Mouse (Mus musculus): Measurements from ENCODE around the gene Lima1.
"Not testable (repeated sequence)": the region's sequence is repeated elsewhere in the genome, so short reads cannot be mapped to it uniquely, and the experiment has no call there.

Lima1 gene

DNA sequence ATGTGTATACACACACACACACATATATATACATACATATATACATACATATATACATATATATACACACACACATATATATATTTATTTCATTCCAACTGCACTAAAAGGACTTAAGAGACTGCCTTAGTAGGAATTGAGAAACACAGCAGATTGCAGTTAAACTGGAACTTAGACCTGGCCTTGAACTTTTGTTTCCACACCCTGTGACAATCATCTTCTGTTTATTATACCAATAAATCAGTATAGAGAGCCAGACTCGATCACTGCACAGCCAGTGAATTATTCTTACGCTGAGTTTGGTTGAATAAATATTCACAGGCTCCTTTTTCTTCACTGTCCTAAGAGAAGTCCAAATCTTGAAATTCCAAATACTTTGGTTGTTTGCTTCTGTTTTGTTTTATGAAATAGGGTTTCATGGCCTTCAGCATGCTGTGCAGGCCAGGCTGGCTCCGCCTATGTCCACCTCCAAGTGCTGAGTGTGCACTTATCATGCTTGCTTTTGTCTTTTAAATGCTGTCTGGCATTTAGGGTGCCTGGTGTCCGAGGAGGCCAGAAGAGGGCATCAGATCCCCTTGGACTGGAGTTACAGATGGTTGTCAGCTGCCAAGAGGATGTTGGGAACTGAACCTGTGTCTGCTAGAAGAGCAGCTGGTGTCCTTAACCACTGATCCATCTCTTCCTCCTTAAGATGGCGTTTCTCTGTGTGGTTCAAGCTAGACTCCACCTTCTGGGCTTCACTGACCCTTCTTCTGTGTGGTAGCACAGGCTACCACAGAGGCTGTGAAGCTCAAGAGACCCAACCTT, 41.4 kb downstream of the Lima1 start:
- no peak for DNase-seq

GRCm38 (mm10) chr15:99831535-99831934, 43.7 kb downstream of the Lima1 start:
- DNase-seq: no peak

- no peak for DNase-seq
Measured at GRCm38 (mm10) chr15:99828061-99828460, 47.2 kb downstream of the Lima1 start.

- DNase-seq: no peak
Measured at GRCm38 (mm10) chr15:99826210-99826888, 48.9 kb downstream of the Lima1 start.

GRCm38 (mm10) chr15:99825211-99825610, 50.0 kb downstream of the Lima1 start:
- no peak for DNase-seq

- DNase-seq: no peak
Measured at GRCm38 (mm10) chr15:99823322-99823898, 51.8 kb downstream of the Lima1 start.

DNA sequence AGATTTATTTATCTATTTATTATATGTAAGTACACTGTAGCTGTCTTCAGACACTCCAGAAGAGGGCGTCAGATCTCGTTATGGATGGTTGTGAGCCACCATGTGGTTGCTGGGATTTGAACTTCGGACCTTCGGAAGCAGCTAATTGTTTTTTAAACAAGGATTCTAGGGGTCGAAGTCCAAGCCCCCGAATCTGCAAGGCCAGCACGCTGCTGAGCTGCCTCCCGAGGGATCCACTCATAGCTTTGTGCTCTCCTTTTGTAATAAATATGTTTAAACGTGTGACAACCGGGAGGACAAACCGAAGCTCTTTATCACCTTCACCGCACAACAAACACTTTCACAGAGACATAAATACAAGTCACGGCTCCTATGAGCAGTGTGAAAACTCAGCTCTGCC, 52.8 kb downstream of the Lima1 start:
- not testable (repeated sequence) for DNase-seq

DNA sequence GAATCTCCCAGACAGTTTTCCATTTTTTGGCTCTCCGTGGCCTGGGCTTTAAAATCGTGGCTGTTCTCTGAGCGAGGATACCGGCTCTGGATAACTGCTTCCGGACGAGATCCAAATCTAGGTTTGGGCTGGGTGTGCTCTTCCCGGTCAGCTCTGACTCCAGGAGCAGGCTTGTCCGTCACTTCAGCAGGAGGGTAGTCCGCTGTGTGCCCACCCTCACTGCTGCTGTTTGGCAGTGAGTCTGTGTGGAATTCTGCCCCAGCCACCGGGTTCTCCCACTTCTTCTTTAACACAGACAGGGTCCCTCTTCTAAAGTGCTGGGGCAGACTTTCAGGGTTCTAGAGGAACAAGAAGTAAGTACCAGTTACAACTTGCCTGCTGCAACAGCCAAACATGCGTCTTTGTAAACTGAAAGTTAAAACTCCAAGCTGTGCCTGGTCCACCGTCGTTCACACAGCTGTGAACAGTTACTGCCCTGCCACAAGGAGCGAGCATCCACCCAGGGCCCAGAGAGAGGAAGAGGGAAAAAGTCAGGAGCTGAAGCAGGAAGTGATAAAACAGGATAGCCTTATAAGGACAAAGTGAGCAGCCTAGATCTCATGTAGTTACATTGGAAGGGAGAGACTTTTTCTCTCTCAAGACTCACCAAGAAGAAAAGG, 55.5 kb downstream of the Lima1 start:
- no peak for DNase-seq

DNA sequence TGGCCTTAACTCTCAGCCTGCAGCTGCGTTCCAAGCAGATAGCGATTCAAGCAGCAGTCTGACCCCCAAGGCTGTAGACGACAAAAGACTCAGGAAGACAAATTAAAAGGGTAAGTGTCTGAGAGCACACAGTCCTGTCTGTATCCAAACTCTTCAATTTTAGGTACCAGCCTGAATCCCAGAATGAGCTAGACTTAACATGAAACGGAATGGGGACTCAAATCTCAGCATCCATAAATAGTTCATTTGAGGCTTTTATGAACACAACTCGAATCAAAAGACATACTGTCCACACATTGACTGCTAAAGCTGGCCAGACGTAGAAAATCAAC, 56.2 kb downstream of the Lima1 start:
- no peak for DNase-seq

DNA sequence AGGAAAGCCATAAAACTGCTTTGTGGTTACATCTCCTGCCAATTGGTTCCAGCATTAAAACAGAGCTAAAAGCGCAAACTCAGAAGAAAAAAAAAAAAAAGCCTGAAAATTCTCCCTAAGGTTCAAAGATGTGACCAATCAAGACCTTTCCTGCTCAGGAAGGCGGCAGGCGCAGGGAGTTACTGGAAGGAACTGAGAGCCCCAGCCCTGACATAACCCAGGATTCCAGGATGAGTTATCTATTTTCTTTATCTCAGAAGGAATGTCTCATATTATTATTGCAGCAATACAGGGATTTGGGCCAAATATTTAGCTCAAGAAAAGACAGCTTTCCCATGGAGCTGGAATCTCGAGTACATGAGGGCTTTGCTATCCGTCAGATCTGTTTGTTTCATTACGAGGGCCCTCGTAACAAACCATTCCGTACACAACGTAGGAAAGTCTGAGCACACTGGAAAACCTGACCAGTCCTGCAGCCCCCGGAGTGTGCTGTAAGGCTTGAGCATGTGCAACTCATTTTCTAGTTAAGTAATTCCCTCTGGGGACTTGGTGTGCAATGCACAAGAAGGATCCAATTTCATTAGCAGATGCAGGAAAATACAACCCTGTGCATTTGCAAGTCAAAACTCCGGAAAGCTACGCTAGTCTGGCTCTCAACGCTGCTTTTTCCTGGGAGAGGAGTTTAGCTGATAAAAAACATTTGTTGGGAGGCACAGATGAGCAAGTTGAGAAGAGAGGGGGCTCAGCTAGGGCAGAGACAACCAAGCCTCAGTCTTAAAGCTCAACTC, 56.7 kb downstream of the Lima1 start:
- peak; percentile 68 for DNase-seq

DNA sequence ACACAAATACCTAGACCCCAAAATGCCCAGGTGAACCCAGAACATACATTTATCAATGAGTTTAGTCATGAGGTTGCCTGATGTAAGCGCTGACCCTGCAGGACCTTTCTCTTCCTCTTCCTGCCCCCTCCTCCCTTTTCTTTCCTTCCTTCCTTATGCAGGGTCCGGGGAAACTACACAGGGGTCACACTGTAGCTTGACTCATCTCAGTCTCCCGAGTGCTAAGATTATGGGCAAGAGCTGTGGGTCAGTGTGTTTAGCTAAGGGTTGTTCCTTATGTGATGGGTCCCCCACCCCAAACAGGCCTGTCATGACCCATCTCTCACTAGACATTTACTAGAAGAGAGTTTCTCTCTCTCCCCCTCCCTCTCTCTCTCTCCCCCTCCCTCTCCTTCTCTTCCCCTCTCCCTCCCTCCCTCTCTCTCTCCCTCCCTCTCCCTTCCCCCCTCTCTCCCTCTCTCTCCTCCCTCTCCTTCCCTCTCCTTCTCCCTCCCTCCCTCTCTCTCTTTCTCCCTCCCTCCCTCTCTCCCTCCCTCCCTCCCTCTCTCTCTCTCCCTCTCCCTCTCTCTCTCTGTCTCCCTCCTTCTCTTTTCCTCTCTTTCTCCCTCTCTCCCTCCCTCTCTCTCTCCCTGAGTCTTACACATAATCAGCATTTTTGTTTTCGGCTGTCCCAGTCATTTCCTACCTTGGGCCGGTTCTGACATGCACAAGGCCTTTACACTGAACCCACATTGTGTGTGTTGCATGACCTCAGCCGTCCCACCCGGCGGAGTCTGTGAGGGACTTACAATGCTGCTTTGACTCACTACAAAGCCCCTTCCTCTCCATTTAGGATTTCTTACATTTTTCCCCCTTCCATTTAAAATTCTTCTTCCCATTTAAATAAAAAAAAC, 57.7 kb downstream of the Lima1 start:
- DNase-seq: no peak

DNA sequence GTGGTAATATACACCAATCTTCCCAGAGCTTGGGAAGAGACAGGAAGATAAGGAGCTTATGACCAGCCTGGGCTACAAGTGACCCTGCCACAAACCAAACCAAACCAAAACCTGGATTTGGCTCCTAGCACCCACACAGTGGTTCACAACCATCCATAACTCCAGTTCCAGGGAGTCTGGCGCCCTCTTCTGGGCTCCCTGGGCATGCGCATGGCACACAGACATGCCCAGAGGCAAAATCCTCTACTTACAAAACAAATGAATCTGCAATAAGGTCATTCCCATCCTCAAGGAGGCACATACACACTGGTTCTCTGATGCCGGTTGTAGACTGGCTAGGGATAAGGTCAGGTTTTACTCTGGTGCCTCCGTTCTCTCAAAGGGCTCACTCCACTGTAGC, 59.3 kb downstream of the Lima1 start:
- no peak for DNase-seq

DNA sequence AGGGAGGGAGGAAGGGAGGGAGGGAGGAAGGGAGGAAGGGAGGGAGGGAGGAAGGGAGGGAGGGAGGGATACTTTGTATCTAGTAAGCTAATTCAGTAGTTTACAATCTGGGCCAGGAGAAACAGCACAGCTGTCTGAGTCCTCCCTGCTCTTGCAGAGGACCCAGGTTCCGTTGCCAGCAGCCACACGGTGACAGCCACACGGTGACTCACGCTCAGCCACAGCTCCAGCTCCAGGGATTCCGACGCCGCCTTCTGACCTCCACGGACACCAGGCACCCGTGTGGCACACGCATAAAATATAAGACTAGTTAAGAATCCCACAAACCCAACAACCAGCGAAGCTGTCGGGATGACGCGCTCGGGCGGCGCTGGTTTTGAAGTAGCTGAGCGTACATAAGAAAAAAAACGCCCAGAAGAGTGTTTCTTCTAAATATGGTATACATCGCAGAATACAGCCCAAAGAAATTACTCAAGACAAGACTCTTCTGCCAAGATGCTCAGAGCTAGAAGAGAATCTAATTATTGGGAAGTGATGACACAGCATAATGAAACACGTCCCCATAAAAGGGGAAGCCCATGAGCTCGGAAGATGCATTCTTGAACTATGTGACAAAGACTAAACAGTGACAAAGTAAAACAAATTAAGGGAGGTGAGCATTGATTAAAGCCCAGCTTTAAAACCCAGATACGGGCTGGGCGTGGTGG, 60.5 kb downstream of the Lima1 start:
- no peak for DNase-seq

- DNase-seq: no peak
Measured at GRCm38 (mm10) chr15:99813639-99814038, 61.6 kb downstream of the Lima1 start.

- DNase-seq: no peak
Measured at GRCm38 (mm10) chr15:99812097-99812496, 63.2 kb downstream of the Lima1 start.

- DNase-seq: no peak
Measured at GRCm38 (mm10) chr15:99807776-99808735, 67.2 kb downstream of the Lima1 start.

DNA sequence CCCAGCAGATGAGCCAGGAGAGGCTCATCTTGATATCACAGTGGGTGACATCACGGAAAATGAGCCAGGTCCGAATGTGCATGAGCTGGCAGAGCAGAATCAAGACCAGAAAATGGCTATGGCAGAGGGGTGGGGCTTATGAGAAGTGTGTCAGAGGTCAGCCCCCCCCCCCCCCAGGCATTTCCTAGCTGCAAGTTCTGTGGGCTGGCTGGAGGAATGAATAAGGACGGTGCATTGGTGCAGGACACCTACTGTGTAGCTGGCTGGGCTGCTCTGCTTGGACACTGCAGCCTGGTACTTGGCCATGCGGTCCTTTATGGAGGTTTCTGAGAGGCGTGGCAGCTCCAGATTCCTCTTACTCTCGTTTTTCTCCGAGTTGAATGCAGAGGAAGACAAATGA, 69.1 kb downstream of the Lima1 start:
- no peak for DNase-seq

DNA sequence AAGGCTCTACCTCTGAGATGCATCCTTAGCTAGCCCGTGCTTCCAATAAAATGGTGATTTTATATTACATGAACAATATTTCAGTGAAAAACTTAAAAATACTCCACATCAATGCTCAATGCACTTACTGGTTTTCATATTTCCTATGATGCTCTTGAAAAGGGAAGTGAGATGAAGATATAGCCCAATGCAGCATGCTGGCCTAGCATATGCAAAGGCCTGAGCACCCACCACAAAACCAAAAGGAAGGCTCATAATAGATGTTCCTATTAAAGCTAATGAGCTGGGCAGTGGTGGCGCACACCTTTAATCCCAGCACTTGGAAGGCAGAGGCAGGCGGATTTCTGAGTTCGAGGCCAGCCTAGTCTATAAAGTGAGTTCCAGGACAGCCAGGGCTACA, 69.6 kb downstream of the Lima1 start:
- DNase-seq: no peak

GRCm38 (mm10) chr15:99803186-99803644, 72.0 kb downstream of the Lima1 start:
- peak; percentile 28 for DNase-seq
